Mouse (Mus musculus) erythroblast, embryonic 14.5 days (primary cell): ENCODE data around the gene Tenm4. TPM values are rescaled to one million over a fixed set of nuclear protein-coding genes. Genes with fewer than 3 reads are reported as not detected.

Experiments
- H3K27me3 ChIP-seq: 2 replicates; pipeline ENCODE4 v1.6.1; 2012; ENCODE audit warnings: inconsistent platforms; ENCODE audit not compliant: control insufficient read depth
- H3K36me3 ChIP-seq: 2 replicates; pipeline ENCODE4 v1.6.1; 2012; ENCODE audit warnings: mild to moderate bottlenecking, inconsistent platforms; ENCODE audit not compliant: control insufficient read depth
- H3K4me1 ChIP-seq: 2 replicates; pipeline ENCODE4 v1.6.1; 2012; ENCODE audit warnings: inconsistent platforms; ENCODE audit not compliant: control insufficient read depth
- H3K4me3 ChIP-seq: replicated peaks from 2 replicates; pipeline ENCODE3; 2012; ENCODE audit warnings: moderate library complexity, mild to moderate bottlenecking, inconsistent platforms
- H3K9me3 ChIP-seq: 2 replicates; pipeline ENCODE4 v1.6.1; 2012; ENCODE audit warnings: low read length, inconsistent platforms, mixed read lengths; ENCODE audit not compliant: control insufficient read depth
- GATA1 ChIP-seq: IDR thresholded peaks from 2 replicates; pipeline ENCODE4 v1.6.1; 2012; ENCODE audit warnings: low read length, inconsistent platforms, mixed read lengths
- TAL1 ChIP-seq: IDR thresholded peaks from 3 replicates; pipeline ENCODE4 v1.6.1; 2012; ENCODE audit warnings: low read length, inconsistent platforms, mixed read lengths
- polyA plus RNA-seq: library from polyadenylated mRNA; stranded (reverse); fragments of >175 nt; gene quantifications from 2 replicates; pipeline ENCODE4 v1.2.3, GENCODE M21; 2012

Gene Tenm4
- polyA plus RNA-seq, 1 experiment = not detected

- H3K27me3 ChIP-seq = no peaks in the 10 kb centered on the region
- H3K9me3 ChIP-seq = no peaks in the 10 kb centered on the region
- no peak overlapping the region for H3K4me3 ChIP-seq
- no peaks in the 10 kb centered on the region for H3K36me3 ChIP-seq
- TF ChIP-seq GATA1 (no peak), TAL1 (no peak)
- no peaks in the 10 kb centered on the region; the same call in 1 of the 2 replicates for H3K4me1 ChIP-seq
Observed at GRCm38 (mm10) chr7:96760208-96760607, 589.2 kb downstream of the Tenm4 start.

DNA sequence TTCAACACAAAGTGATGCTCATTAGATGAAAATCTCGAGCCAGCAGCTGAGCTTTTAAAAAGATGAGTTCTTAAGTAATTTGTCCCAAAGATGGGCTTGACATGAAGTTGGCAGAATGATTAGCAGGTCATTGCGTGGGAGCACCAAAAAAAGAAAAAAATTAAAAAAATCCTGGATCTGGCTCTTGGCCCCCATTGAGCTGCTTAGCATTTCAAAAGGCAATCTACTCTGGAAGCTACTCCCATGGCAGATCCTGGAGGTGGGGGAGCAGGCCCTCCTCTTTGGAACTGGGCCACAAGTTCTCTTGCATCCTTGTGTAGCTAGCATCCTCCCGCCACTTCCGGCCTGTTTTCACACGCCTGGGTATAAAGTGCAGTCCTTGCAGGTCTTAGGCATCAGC lies 590.1 kb downstream of the Tenm4 start:
- no peaks in the 10 kb centered on the region for H3K27me3 ChIP-seq
- H3K9me3 ChIP-seq = no peaks in the 10 kb centered on the region
- TF ChIP-seq GATA1 = no peak
- no peak for TF ChIP-seq TAL1
- H3K4me1 ChIP-seq = no peaks in the 10 kb centered on the region; the same call in 1 of the 2 replicates
- no peaks in the 10 kb centered on the region for H3K36me3 ChIP-seq
- no peak overlapping the region for H3K4me3 ChIP-seq

GRCm38 (mm10) chr7:96765321-96765960 lies 594.4 kb downstream of the Tenm4 start:
- TF ChIP-seq GATA1 (no peak), TAL1 (no peak)
- Histone ChIP-seq H3K36me3 (no peaks in the 10 kb centered on the region), H3K9me3 (peaks cover 17% of the 10 kb centered on the region), H3K27me3 (no peaks in the 10 kb centered on the region), H3K4me3 (no peak overlapping the region), H3K4me1 (no peaks in the 10 kb centered on the region; the same call in 1 of the 2 replicates)

DNA sequence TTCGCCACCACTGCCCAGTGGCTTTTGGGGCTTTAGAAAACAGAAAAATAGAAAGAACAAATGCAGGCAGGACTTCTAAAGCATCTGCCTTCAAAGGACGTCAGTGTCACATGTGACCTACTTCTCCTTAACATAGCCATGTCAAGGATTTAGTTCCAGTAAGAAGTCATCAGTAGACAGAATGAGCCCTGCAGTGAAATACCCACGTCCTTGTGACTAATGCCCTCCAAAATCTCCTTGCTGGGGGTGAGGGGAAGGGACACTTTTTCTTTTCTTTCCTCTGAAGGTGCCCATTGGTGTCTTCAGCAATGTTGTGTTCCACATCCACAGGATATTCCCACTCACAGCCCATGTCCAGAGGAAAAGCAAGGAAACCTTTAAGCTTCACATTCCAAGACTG lies 596.0 kb downstream of the Tenm4 start:
- Histone ChIP-seq H3K36me3 (no peaks in the 10 kb centered on the region), H3K4me1 (no peaks in the 10 kb centered on the region; the same call in 1 of the 2 replicates), H3K9me3 (peaks cover 17% of the 10 kb centered on the region), H3K27me3 (no peaks in the 10 kb centered on the region; the same call in 1 of the 2 replicates), H3K4me3 (no peak overlapping the region)
- no peak for TF ChIP-seq TAL1
- TF ChIP-seq GATA1 = no peak

DNA sequence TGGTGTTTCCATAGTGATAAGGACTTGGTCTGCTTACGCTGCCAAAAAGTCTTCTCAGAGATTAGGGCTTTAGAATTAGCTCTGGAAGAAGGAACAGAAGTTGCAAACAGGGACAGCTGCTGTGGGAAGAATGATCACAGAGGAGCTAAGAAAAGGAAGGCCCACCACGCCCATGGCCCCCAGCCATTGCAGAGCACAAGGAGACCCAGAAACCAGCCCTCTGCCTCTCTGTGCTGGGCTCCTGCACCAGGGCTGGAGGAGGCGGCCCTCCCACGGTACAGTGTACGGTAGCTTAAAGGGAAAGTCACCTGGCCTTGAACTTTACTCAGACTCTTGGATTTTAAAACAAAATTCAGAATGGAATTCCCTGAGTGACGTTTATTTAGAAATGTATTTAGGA lies 597.7 kb downstream of the Tenm4 start:
- peaks cover 2% of the 10 kb centered on the region; the same call in 1 of the 2 replicates for H3K4me1 ChIP-seq
- H3K36me3 ChIP-seq = no peaks in the 10 kb centered on the region
- H3K9me3 ChIP-seq = peaks cover 17% of the 10 kb centered on the region
- H3K27me3 ChIP-seq = no peaks in the 10 kb centered on the region; the same call in 1 of the 2 replicates
- H3K4me3 ChIP-seq = no peak overlapping the region
- TF ChIP-seq TAL1 = no peak
- no peak for TF ChIP-seq GATA1

- peaks cover 2% of the 10 kb centered on the region for H3K27me3 ChIP-seq
- no peak overlapping the region for H3K4me3 ChIP-seq
- TF ChIP-seq TAL1 (no peak), GATA1 (no peak)
- peaks cover 4% of the 10 kb centered on the region; the same call in 1 of the 2 replicates for H3K4me1 ChIP-seq
- no peaks in the 10 kb centered on the region for H3K36me3 ChIP-seq
- H3K9me3 ChIP-seq = peaks cover 17% of the 10 kb centered on the region
Observed at GRCm38 (mm10) chr7:96769784-96770183, 598.7 kb downstream of the Tenm4 start.

GRCm38 (mm10) chr7:96772966-96773365 lies 601.9 kb downstream of the Tenm4 start:
- TF ChIP-seq TAL1 = no peak
- no peak for TF ChIP-seq GATA1
- Histone ChIP-seq H3K27me3 (peaks cover 2% of the 10 kb centered on the region), H3K36me3 (no peaks in the 10 kb centered on the region), H3K4me1 (peaks cover 13% of the 10 kb centered on the region), H3K4me3 (no peak overlapping the region), H3K9me3 (peaks cover 23% of the 10 kb centered on the region)

DNA sequence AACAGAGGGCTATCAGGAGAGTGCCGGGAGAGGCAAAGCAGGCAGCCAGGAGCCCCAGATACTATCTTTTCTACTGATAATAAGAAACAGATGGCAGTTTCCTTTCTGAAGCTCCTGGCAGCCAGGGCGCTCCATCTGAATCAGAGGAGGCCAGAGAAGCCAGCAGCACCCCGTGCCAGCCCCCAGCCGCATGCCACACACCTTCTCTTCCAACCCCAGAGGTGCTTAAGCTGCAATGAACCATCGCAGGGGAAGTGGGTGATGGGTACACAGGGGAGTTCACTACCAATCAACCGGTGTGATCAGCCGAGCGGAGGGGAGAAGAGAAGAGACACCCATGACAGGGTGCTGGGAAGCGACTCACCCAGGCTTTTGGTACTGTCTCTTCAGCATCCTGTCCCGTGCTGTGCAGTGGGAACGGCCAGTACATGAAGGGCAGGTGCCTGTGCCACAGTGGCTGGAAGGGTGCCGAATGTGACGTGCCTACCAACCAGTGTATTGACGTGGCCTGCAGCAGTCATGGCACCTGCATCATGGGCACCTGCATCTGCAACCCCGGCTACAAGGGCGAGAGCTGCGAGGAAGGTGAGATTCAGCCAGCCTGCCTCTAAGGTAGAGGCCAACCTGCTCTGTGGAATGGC lies 602.7 kb downstream of the Tenm4 start:
- H3K9me3 ChIP-seq = peaks cover 16% of the 10 kb centered on the region
- TF ChIP-seq TAL1 (no peak), GATA1 (no peak)
- H3K4me3 ChIP-seq = no peak overlapping the region
- peaks cover 2% of the 10 kb centered on the region for H3K27me3 ChIP-seq
- H3K36me3 ChIP-seq = no peaks in the 10 kb centered on the region
- H3K4me1 ChIP-seq = peaks cover 20% of the 10 kb centered on the region

DNA sequence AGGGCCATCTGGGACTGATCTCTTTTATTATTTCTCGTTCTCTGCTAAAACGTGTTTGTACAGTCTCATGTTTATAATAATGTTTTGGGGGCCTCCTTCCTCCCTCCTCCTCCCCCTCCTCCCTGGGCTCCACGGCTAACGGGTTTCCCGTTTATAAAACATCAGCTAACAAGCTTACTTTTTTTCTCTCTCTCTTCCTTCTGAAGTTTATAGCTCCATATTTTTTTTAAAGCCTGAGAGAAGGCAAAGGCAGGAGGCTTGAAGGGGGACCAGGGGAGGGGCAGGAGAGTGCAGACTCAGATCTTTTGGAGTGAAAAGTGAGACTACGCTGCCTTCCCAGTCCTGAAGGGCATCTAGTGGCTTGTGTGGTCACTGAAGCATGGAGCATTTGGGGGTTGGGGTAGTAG lies 604.0 kb downstream of the Tenm4 start:
- H3K36me3 ChIP-seq = no peaks in the 10 kb centered on the region
- no peak for TF ChIP-seq TAL1
- no peak for TF ChIP-seq GATA1
- H3K27me3 ChIP-seq = peaks cover 2% of the 10 kb centered on the region
- H3K9me3 ChIP-seq = peaks cover 9% of the 10 kb centered on the region
- no peak overlapping the region for H3K4me3 ChIP-seq
- peaks cover 34% of the 10 kb centered on the region for H3K4me1 ChIP-seq
